Mouse (Mus musculus): Measurements from ENCODE around the gene Vps13d. TPM values are rescaled to one million over a fixed set of nuclear protein-coding genes. Genes with fewer than 3 reads are reported as not detected.

Gene Vps13d
- polyA plus RNA-seq, 1 experiment from 2014 or later, result 3.5 TPM

DNA sequence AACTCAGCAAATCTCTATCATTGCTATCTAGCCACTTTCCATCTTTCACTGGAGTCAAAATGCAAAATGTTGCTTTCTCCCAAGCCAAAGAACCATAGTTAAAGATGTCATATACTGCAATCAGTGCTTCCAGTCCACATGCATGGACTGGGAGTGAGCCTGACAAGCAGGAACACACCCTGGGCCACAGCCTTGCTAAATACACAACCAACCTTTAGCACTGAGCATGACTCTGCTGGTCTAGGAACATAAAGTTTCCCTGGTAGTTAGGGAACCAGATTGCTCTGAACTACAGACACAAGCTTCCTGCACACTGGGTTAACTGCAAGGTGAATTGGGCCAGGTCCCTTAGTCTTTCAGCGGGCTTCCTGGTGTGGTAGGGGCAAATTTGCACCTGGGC is 64.0 kb downstream of the Vps13d start:
- Histone ChIP-seq H3K27me3 (replicated peaks) (no peaks in the 10 kb centered on the region), H3K4me2 (no peak overlapping the region), H3K4me3 (no peak overlapping the region), H3K27ac (no peak overlapping the region), H3K4me1 (no peaks in the 10 kb centered on the region), H3K9ac (no peak overlapping the region), H3K36me3 (peaks cover 93% of the 10 kb centered on the region), H3K9me3 (replicated peaks) (no peaks in the 10 kb centered on the region)
- no peak for ATAC-seq
- 81% methylated on average over 1 of the region's 1 CpGs for whole genome bisulfite sequencing (ENCODE audit: insufficient replicate concordance)

DNA sequence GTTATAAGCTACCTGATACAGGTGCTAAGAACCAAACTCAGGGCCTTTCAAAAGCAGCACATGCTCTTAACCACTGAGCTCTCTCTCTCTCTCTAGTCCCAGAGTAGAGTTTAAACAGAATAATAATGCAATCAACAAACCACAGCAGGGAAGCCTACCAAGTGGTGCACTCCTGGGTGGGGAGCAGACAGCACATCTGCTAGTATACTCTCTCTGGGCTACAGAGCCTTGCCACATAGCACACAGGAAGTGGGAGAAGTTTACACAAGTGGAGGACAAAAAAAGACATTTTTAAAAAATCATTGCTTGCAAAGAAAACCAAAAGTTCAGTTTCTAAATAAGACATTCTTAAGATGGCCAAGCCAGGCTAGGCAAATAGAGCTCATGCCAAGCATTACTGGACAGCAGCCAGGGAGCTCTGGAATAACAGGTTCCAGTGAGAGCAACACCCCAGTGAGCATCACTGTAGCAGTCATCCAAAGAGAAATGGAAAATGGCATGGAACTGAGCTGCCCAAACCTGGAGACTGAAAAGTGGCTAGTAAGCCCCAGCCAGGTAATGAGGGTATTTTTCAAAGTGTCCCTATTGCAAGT is 64.8 kb downstream of the Vps13d start:
- H3K4me1 ChIP-seq, result no peaks in the 10 kb centered on the region
- H3K9me3 ChIP-seq (replicated peaks), result no peaks in the 10 kb centered on the region
- H3K27ac ChIP-seq, result no peak overlapping the region
- H3K9ac ChIP-seq, result no peak overlapping the region
- no peak overlapping the region for H3K4me2 ChIP-seq
- H3K27me3 ChIP-seq (replicated peaks), result no peaks in the 10 kb centered on the region
- H3K4me3 ChIP-seq, result no peak overlapping the region
- no peak for ATAC-seq
- H3K36me3 ChIP-seq, result peaks cover 94% of the 10 kb centered on the region

DNA sequence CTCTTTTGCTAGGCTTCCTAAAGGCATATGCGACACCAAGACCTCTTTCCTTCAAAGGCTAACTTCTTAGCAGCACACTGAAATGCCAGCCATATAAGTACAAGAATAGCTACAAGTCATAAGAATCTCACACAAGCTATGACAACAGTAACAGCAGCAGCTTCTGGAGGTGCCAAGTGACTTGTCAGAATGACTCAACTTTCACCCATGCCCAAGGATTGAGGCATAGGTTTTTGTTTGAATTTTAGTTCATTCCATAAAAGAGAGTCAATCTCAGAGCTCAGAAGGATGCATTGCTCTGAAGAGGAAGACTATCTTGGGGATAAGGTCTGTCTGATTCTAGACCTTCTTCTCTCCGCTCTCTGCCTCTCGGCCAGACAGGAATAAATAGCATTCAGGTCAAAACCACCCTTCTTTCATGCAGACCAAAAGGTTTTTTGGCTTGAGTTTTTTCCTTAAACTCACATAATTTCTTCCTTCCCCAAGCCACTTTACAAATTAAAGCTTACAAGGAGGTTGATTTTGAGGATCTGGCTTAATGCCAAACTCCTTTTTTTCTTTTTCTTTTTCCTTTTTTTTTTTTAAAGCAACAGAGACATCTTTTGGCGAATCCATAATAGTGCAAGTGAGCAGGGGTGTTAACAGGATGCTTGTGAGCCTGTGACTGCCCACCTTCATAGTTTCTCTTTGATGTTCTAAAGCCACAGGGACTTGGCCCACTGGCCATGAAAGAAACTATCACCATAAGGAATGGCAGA is 69.2 kb downstream of the Vps13d start:
- H3K27me3 ChIP-seq (replicated peaks), result no peaks in the 10 kb centered on the region
- WGBS (ENCODE audit: insufficient replicate concordance), result 79% methylated on average over 4 of the region's 4 CpGs
- no peak overlapping the region for H3K9ac ChIP-seq
- no peak overlapping the region for H3K4me2 ChIP-seq
- ATAC-seq, result no peak
- H3K4me3 ChIP-seq, result no peak overlapping the region
- H3K9me3 ChIP-seq (replicated peaks), result no peaks in the 10 kb centered on the region
- H3K27ac ChIP-seq, result no peak overlapping the region
- H3K36me3 ChIP-seq, result peaks cover 94% of the 10 kb centered on the region
- no peaks in the 10 kb centered on the region for H3K4me1 ChIP-seq

DNA sequence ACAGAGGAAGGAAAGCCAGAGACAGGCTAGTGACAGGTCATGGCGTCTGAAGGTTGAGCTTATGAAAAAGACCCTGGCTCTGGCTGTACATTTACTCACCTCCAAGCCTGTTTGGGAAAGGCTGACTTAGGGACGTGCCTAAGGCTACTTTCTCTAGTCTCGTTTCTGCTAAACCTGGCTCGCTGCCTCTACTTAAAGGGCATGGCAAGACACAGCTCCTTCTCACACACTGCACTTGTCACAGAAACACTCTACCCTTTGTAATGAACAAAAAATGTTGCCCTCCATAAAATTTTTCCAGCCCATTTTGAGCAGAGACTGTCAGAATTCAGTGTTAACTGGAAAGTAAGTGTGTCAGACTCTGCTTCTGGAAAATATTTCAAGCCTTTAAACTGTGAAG is 70.4 kb downstream of the Vps13d start:
- ATAC-seq, result no peak
- 79% methylated on average over 4 of the region's 4 CpGs for WGBS (ENCODE audit: insufficient replicate concordance)
- Histone ChIP-seq H3K9ac (no peak overlapping the region), H3K36me3 (peaks cover 92% of the 10 kb centered on the region), H3K9me3 (replicated peaks) (no peaks in the 10 kb centered on the region), H3K4me3 (no peak overlapping the region), H3K27me3 (replicated peaks) (no peaks in the 10 kb centered on the region), H3K4me1 (no peaks in the 10 kb centered on the region), H3K27ac (no peak overlapping the region), H3K4me2 (no peak overlapping the region)

- no peaks in the 10 kb centered on the region for H3K27me3 ChIP-seq (replicated peaks)
- no peak overlapping the region for H3K4me2 ChIP-seq
- no peaks in the 10 kb centered on the region for H3K4me1 ChIP-seq
- H3K9me3 ChIP-seq (replicated peaks), result no peaks in the 10 kb centered on the region
- no peak overlapping the region for H3K4me3 ChIP-seq
- WGBS (ENCODE audit: insufficient replicate concordance), result 56% methylated on average over 4 of the region's 4 CpGs
- no peak overlapping the region for H3K9ac ChIP-seq
- peaks cover 98% of the 10 kb centered on the region for H3K36me3 ChIP-seq
- no peak overlapping the region for H3K27ac ChIP-seq
- no peak for ATAC-seq
Measured at GRCm38 (mm10) chr4:145111641-145112040, 83.2 kb downstream of the Vps13d start.

DNA sequence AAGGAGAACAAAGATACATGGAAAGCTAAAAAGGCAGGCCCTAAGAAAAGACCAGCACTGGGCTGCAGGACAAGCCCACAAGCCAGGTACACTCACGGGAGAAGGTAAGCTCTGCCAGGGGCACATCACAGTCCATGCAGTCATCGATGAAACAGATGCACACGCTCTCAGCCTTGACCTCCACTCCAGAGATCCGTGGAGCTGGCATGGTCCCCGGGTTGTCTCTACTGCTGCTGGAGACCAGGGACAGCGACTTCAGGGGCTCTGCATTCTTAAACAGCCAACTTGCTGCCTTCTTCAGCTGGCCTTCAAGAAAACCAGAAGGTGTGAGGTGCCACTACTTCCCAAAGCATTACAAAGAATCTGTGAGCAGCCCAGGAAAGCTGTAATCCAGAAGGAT is 84.1 kb downstream of the Vps13d start:
- no peak overlapping the region for H3K4me2 ChIP-seq

DNA sequence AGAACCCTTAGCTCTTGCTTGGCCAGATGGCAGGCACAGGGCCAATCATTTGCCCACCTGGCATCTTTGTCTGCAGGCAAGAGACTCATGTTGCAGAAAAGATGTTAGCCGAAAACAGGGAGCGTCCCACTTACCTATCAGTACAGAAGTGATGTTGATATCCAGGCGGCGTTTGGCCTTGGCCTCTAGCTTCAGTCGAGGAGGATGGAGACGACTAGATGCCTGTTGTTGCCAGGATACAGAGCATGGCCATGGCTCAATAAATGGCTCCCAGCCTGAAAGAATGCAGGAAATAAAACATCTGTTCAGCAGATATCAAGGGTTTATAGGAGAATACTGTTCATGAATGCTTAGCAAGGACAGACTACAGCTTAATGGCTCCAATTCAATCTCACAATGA is 88.0 kb downstream of the Vps13d start:
- Histone ChIP-seq H3K27me3 (replicated peaks) (no peaks in the 10 kb centered on the region), H3K4me3 (no peak overlapping the region), H3K9ac (no peak overlapping the region), H3K9me3 (replicated peaks) (no peaks in the 10 kb centered on the region), H3K4me2 (no peak overlapping the region), H3K27ac (no peak overlapping the region), H3K4me1 (no peaks in the 10 kb centered on the region), H3K36me3 (peaks cover 96% of the 10 kb centered on the region)
- no peak for ATAC-seq
- 88% methylated on average over 6 of the region's 6 CpGs for WGBS (ENCODE audit: insufficient replicate concordance)

More for the DNA sequence above, 84.1 kb downstream of the Vps13d start:
- Histone ChIP-seq H3K4me1 (no peaks in the 10 kb centered on the region), H3K9me3 (replicated peaks) (no peaks in the 10 kb centered on the region), H3K27ac (no peak overlapping the region), H3K9ac (no peak overlapping the region), H3K36me3 (peaks cover 98% of the 10 kb centered on the region), H3K27me3 (replicated peaks) (no peaks in the 10 kb centered on the region), H3K4me3 (no peak overlapping the region)
- no peak for ATAC-seq
- 89% methylated on average over 6 of the region's 6 CpGs for WGBS (ENCODE audit: insufficient replicate concordance)

GRCm38 (mm10) chr4:145105319-145105718 is 89.5 kb downstream of the Vps13d start:
- Histone ChIP-seq H3K36me3 (peaks cover 95% of the 10 kb centered on the region), H3K27me3 (replicated peaks) (no peaks in the 10 kb centered on the region), H3K4me3 (no peak overlapping the region), H3K4me1 (no peaks in the 10 kb centered on the region), H3K9me3 (replicated peaks) (no peaks in the 10 kb centered on the region), H3K4me2 (no peak overlapping the region), H3K9ac (no peak overlapping the region), H3K27ac (no peak overlapping the region)
- 77% methylated on average over 6 of the region's 6 CpGs for WGBS (ENCODE audit: insufficient replicate concordance)
- no peak for ATAC-seq

DNA sequence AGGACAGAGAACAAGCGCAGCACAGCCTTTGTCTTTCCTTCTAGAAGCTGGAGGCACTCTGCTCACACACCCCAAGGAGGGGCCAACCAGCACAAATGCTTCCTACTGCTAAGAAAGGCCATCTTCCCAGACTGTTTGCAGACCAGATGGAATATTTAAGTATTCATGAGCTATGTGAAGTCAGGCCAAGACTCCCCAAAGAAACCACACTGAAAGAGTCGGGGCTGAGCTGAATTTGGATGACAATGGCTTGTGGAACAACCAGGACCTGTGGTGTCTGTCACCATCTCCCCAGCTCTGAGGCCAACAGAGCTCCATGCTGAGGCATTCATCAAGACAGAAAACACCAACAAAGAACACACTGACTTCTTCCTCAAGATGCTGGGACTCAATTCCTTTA is 89.9 kb downstream of the Vps13d start:
- no peak for ATAC-seq

DNA sequence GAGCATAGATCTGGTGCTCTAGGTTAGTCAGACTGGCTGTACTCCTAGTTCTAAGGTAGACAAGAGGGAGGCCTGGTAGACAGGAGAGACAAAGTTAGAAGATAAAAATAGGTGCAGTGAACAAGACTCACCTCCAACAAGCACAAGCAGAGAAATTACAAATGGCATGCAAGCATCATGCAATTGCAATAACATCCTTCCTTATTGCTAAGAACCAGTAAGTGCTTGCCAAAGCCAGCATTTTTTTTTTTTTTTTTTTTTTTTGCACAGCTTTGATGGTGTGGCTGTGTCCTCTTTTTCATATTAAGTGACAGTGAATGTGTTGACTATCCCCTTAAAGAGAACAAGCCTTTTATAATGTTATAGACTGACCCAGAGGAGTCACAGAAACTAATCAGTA is 91.2 kb downstream of the Vps13d start:
- ATAC-seq, result no peak
- Histone ChIP-seq H3K4me1 (no peaks in the 10 kb centered on the region), H3K4me2 (no peak overlapping the region), H3K4me3 (no peak overlapping the region), H3K27ac (no peak overlapping the region), H3K9me3 (replicated peaks) (no peaks in the 10 kb centered on the region), H3K9ac (no peak overlapping the region), H3K27me3 (replicated peaks) (no peaks in the 10 kb centered on the region), H3K36me3 (peaks cover 95% of the 10 kb centered on the region)

More for the DNA sequence above, 89.9 kb downstream of the Vps13d start:
- H3K27me3 ChIP-seq (replicated peaks), result no peaks in the 10 kb centered on the region
- peaks cover 95% of the 10 kb centered on the region for H3K36me3 ChIP-seq
- no peaks in the 10 kb centered on the region for H3K4me1 ChIP-seq
- WGBS (ENCODE audit: insufficient replicate concordance), result 94% methylated on average over 2 of the region's 2 CpGs
- H3K9me3 ChIP-seq (replicated peaks), result no peaks in the 10 kb centered on the region
- no peak overlapping the region for H3K4me2 ChIP-seq
- no peak overlapping the region for H3K9ac ChIP-seq
- H3K4me3 ChIP-seq, result no peak overlapping the region
- H3K27ac ChIP-seq, result no peak overlapping the region

DNA sequence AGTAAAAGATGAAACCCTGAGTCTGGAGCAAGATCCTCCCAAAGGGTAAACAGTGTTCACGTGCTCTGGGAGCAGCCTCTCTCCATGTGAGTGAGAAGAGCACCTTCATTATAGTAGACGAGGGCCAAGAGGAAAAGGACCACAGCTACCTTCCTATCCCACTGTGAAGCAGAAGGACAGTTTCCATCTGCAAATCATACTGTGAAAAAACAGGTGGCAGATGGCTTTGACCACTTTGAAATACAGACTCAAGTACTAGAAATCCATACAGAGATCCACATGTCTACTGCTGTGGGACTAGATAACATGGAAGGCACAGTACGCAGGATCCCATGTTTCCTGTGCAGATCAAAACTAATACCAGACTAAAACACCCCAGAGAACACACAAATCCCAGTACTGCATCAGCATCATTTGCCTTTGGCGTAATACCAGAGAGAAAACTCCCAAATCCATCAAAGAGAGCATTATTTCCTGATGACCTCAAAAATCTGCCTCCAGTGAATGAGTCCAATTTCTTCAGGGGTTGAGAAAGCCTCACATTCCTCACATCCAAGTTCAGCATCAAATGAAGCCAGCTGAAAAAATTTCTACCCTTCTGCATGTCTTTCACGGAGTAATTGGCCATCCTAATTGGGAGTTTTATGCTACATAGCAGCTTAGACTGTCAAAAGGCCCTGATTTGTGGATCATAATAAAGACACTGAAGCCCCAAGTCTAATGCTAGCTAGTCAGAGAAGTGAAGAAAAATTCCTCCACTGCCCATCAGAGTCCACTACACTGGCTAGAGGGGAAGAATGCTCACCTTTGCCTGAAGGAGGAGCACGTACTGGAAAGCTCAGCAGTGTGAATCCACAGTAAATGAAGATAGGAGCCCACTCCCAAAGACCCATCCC is 92.7 kb downstream of the Vps13d start:
- ATAC-seq, result no peak
- WGBS (ENCODE audit: insufficient replicate concordance), result 77% methylated on average over 6 of the region's 6 CpGs
- Histone ChIP-seq H3K4me3 (no peak overlapping the region), H3K9ac (no peak overlapping the region), H3K4me2 (no peak overlapping the region), H3K36me3 (peaks cover 95% of the 10 kb centered on the region), H3K27ac (no peak overlapping the region), H3K4me1 (no peaks in the 10 kb centered on the region), H3K27me3 (replicated peaks) (no peaks in the 10 kb centered on the region), H3K9me3 (replicated peaks) (no peaks in the 10 kb centered on the region)

DNA sequence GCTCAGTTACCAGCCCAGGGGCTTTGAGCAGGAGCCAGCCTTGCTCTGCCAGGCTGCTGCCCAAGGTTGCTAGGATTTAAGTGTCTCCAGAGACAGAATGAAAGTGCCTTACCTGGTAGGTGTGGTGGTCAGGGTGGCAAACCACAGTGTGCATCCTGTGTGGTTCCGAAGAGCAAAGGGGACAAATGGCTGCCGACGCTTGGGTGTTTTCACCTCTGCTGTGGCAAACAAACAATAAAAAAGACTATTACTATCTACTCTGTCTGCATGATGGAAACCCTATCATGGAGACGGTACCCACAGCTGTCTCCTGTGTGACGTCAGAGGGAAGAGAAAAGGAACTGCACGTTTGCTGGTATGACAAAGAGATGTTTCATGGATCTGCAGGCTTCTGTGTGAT is 95.0 kb downstream of the Vps13d start:
- Histone ChIP-seq H3K4me2 (no peak overlapping the region), H3K36me3 (peaks cover 95% of the 10 kb centered on the region), H3K27me3 (replicated peaks) (no peaks in the 10 kb centered on the region), H3K4me1 (no peaks in the 10 kb centered on the region), H3K9ac (no peak overlapping the region), H3K9me3 (replicated peaks) (no peaks in the 10 kb centered on the region), H3K27ac (no peak overlapping the region), H3K4me3 (no peak overlapping the region)
- WGBS (ENCODE audit: insufficient replicate concordance), result 79% methylated on average over 6 of the region's 6 CpGs
- ATAC-seq, result no peak
